Mouse (Mus musculus) intestine, embryonic 16.5 days (tissue): ENCODE results near the gene Cxcl14. TPM values are rescaled to one million over a fixed set of nuclear protein-coding genes. Genes with fewer than 3 reads are reported as not detected.

Source experiments
- ATAC-seq: fragments of 200-750 bp; cut with Nextera tagmentation; 2 replicates; pipeline ENCODE4 v1.8.0; 2017; ENCODE audit warnings: moderate TSS enrichment, moderate library complexity
- H3K27ac ChIP-seq: fragments of 300-500 bp; sonication (generic); 2 replicates; pipeline ENCODE4 v1.5.1; 2014; ENCODE audit warnings: mild to moderate bottlenecking, low read length
- H3K27me3 ChIP-seq: fragments of 300-500 bp; sonication (generic); replicated peaks from 2 replicates; pipeline ENCODE4 v1.6.1; 2014; ENCODE audit warnings: low read length, control low read depth, mixed read lengths; ENCODE audit not compliant: control insufficient read depth, insufficient read depth
- H3K36me3 ChIP-seq: fragments of 300-500 bp; sonication (generic); 2 replicates; pipeline ENCODE4 v1.6.1; 2014; ENCODE audit warnings: low read length, control low read depth; ENCODE audit not compliant: control insufficient read depth, insufficient read depth
- H3K4me1 ChIP-seq: fragments of 300-500 bp; sonication (generic); 2 replicates; pipeline ENCODE4 v1.6.1; 2014; ENCODE audit warnings: low read length, control low read depth, mixed read lengths; ENCODE audit not compliant: control insufficient read depth, insufficient read depth
- H3K4me2 ChIP-seq: fragments of 300-500 bp; sonication (generic); 2 replicates; pipeline ENCODE4 v1.6.1; 2014; ENCODE audit warnings: low read depth, low read length, control low read depth
- H3K4me3 ChIP-seq: fragments of 300-500 bp; sonication (generic); 2 replicates; pipeline ENCODE4 v1.5.1; 2014; ENCODE audit warnings: mild to moderate bottlenecking, low read length
- H3K9ac ChIP-seq: fragments of 300-500 bp; sonication (generic); 2 replicates; pipeline ENCODE4 v1.6.1; 2014; ENCODE audit warnings: low read depth, low read length
- H3K9me3 ChIP-seq: fragments of 300-500 bp; sonication (generic); 2 replicates; pipeline ENCODE4 v1.6.1; 2016; ENCODE audit warnings: low read length, control low read depth; ENCODE audit not compliant: control insufficient read depth
- WGBS: fragments of 180-500 bp; shearing (Covaris S2); extraction: QIAGEN DNeasy Blood & Tissue Kit; methylation state at CpG from one replicate; pipeline ENCODE4 v1.1.7; 2014; 5-methylcytosine and 5-hydroxymethylcytosine counted together
- polyA plus RNA-seq: library from polyadenylated mRNA; unstranded; fragments of >200 nt; fragmentation: Nextera tagmentation; extraction: Ambion mirVana; gene quantifications from 2 replicates; pipeline ENCODE4 v1.2.1, GENCODE M21; 2015

The Cxcl14 gene
- polyA plus RNA-seq, 1 experiment from 2014 or later, result 8.8 TPM

GRCm38 (mm10) chr13:56250551-56251161 lies 45.7 kb downstream of the Cxcl14 start:
- no peak overlapping the region for H3K27ac ChIP-seq
- no peak overlapping the region for H3K4me3 ChIP-seq
- ATAC-seq, result no peak
- H3K4me2 ChIP-seq, result no peak overlapping the region
- H3K27me3 ChIP-seq, result peaks cover 93% of the 10 kb centered on the region
- WGBS, result 5% methylated on average over 14 of the region's 14 CpGs
- no peaks in the 10 kb centered on the region for H3K9me3 ChIP-seq
- peaks cover 3% of the 10 kb centered on the region for H3K4me1 ChIP-seq
- H3K9ac ChIP-seq, result no peak overlapping the region
- no peaks in the 10 kb centered on the region for H3K36me3 ChIP-seq

- WGBS, result 2% methylated on average over 13 of the region's 13 CpGs
- no peaks in the 10 kb centered on the region for H3K36me3 ChIP-seq
- H3K4me3 ChIP-seq, result no peak overlapping the region
- H3K9me3 ChIP-seq, result no peaks in the 10 kb centered on the region
- ATAC-seq, result no peak
- peaks cover 85% of the 10 kb centered on the region for H3K27me3 ChIP-seq
- no peak overlapping the region for H3K4me2 ChIP-seq
- peaks cover 3% of the 10 kb centered on the region for H3K4me1 ChIP-seq
- no peak overlapping the region for H3K9ac ChIP-seq
- H3K27ac ChIP-seq, result no peak overlapping the region
These were observed 46.6 kb downstream of the Cxcl14 start for GRCm38 (mm10) chr13:56249593-56250341.

GRCm38 (mm10) chr13:56243104-56243503 lies 53.2 kb downstream of the Cxcl14 start:
- no peak overlapping the region for H3K27ac ChIP-seq
- H3K4me1 ChIP-seq, result no peaks in the 10 kb centered on the region
- no peaks in the 10 kb centered on the region for H3K36me3 ChIP-seq
- H3K27me3 ChIP-seq, result peaks cover 20% of the 10 kb centered on the region
- WGBS, result 77% methylated on average over 5 of the region's 5 CpGs
- H3K4me3 ChIP-seq, result no peak overlapping the region
- H3K9ac ChIP-seq, result no peak overlapping the region
- H3K9me3 ChIP-seq, result peaks cover 4% of the 10 kb centered on the region; the same call in 1 of the 2 replicates
- H3K4me2 ChIP-seq, result no peak overlapping the region
- no peak for ATAC-seq

GRCm38 (mm10) chr13:56240012-56240770 lies 56.2 kb downstream of the Cxcl14 start:
- H3K4me3 ChIP-seq, result no peak overlapping the region
- no peak overlapping the region for H3K9ac ChIP-seq
- no peak overlapping the region for H3K4me2 ChIP-seq
- WGBS, result 60% methylated on average over 16 of the region's 16 CpGs
- H3K27me3 ChIP-seq, result peaks cover 8% of the 10 kb centered on the region; the same call in 1 of the 2 replicates
- no peak for ATAC-seq
- H3K4me1 ChIP-seq, result no peaks in the 10 kb centered on the region
- H3K36me3 ChIP-seq, result no peaks in the 10 kb centered on the region
- no peak overlapping the region for H3K27ac ChIP-seq
- peaks cover 4% of the 10 kb centered on the region; the same call in 1 of the 2 replicates for H3K9me3 ChIP-seq

Other genes with a start within 250 kb of the Cxcl14 start
- 235 and 246 TPM in 2 replicates for gene H2afy, start 160.2 kb downstream of the Cxcl14 start, polyA plus RNA-seq
- gene Tifab, start 117.7 kb downstream of the Cxcl14 start, polyA plus RNA-seq, result 4.8 and 4.9 TPM in 2 replicates
- gene Neurog1, start 44.4 kb downstream of the Cxcl14 start, polyA plus RNA-seq, result not detected in 2 replicates
- gene Gm3045, start 130.0 kb upstream of the Cxcl14 start, polyA plus RNA-seq, result not detected in 2 replicates
- gene Slc25a48, start 141.8 kb upstream of the Cxcl14 start, polyA plus RNA-seq, result 0.06 TPM in 1 of 2 replicates, not detected in the other
- not detected in 2 replicates for gene Il9, start 185.7 kb upstream of the Cxcl14 start, polyA plus RNA-seq
- 1.6 and 2.1 TPM in 2 replicates for gene Fbxl21, start 225.9 kb upstream of the Cxcl14 start, polyA plus RNA-seq